Mouse (Mus musculus) thymus, postnatal 0 days (tissue): ENCODE measurements around the gene Skint5. TPM values are rescaled to one million over a fixed set of nuclear protein-coding genes. Genes with fewer than 3 reads are reported as not detected.
"Not testable (repeated sequence)": the region's sequence is repeated elsewhere in the genome, so short reads cannot be mapped to it uniquely, and the experiment has no call there.

ENCODE experiments used
- DNase-seq: peaks from one replicate; pipeline ENCODE4 v3.0.0-alpha.2; 2015; ENCODE audit warnings: low spot score
- polyA plus RNA-seq: library from polyadenylated mRNA; unstranded; fragments of >200 nt; fragmentation: Nextera tagmentation; extraction: Ambion mirVana; gene quantifications from 2 replicates; pipeline ENCODE4 v1.2.1, GENCODE M21; 2015

Gene Skint5
- not detected in 2 replicates for polyA plus RNA-seq

GRCm38 (mm10) chr4:113999403-113999802, at the start of gene Skint5:
Gene Skint5, minus strand, starts transcription at chr4:113999503.
- no peak for DNase-seq

GRCm38 (mm10) chr4:113957343-113957742, 42.0 kb downstream of the Skint5 start:
- no peak for DNase-seq

- no peak for DNase-seq
Observed at GRCm38 (mm10) chr4:113764182-113764581, 235.1 kb downstream of the Skint5 start.

GRCm38 (mm10) chr4:113763684-113764083, 235.6 kb downstream of the Skint5 start:
- DNase-seq = no peak

- not testable (repeated sequence) for DNase-seq
Observed at GRCm38 (mm10) chr4:113448230-113448629, 551.1 kb downstream of the Skint5 start.

Other genes with a start within 250 kb of the Skint5 start
- 1.4 and 1.9 TPM in 2 replicates for gene Skint11, start 163.9 kb upstream of the Skint5 start, polyA plus RNA-seq